Comparison of ENCODE assay signal across 8 mouse cellular contexts in genomic region chr5:129864467-129864866, GRCm38 (mm10). TPM values are rescaled to one million over a fixed set of nuclear protein-coding genes. Genes with fewer than 3 reads are reported as not detected.
A peak's percentile ranks its signal among the peaks of the same experiment; 100 is the strongest.
DNase-seq lines count a peak whose midpoint lies in the region; ATAC-seq lines count a peak whose summit lies in the region.

No protein-coding gene starts in this region.

- 14% methylated on average over 18 of the region's 18 CpGs for WGBS in forebrain, embryonic 12.5 days
- 8% methylated on average over 18 of the region's 18 CpGs for WGBS in midbrain, embryonic 14.5 days

- no peak overlapping the region for H3K27ac ChIP-seq in forebrain, embryonic 12.5 days
- H3K27ac ChIP-seq in midbrain, embryonic 14.5 days (replicated peaks; ENCODE audit: low read depth, low read length): no peak overlapping the region

- H3K27me3 ChIP-seq in forebrain, embryonic 12.5 days: no peaks in the 10 kb centered on the region
- no peaks in the 10 kb centered on the region for H3K27me3 ChIP-seq in midbrain, embryonic 14.5 days (ENCODE audit: control insufficient read depth, insufficient read depth, low read length)

- no peak overlapping the region for H3K4me3 ChIP-seq in forebrain, embryonic 12.5 days (replicated peaks)
- H3K4me3 ChIP-seq in midbrain, embryonic 14.5 days (replicated peaks; ENCODE audit: low read depth, low read length): no peak overlapping the region

- H3K36me3 ChIP-seq in forebrain, embryonic 12.5 days (replicated peaks): peaks cover 28% of the 10 kb centered on the region
- peaks cover 21% of the 10 kb centered on the region for H3K36me3 ChIP-seq in midbrain, embryonic 14.5 days (ENCODE audit: control insufficient read depth, insufficient read depth, low read length)

- peak; percentile 63 for DNase-seq in layer of hippocampus, adult 11-12 months (ENCODE audit: low spot score)
- DNase-seq in layer of hippocampus, adult 9-10 months (ENCODE audit: low spot score): no peak
- DNase-seq in adrenal gland, adult 18-20 months (ENCODE audit: low spot score in 2 of 2): peak; percentile 45 to 60
- DNase-seq in induced T-regulatory cell, adult 2 months (ENCODE audit: low read depth): peak; percentile 49
- DNase-seq in left cerebral cortex, postnatal 4 days: peak; percentile 56
- peak; percentile 35 for DNase-seq in midbrain, embryonic 14.5 days
- DNase-seq in thymus, postnatal 25 days: peak; percentile 37

- H3K9me3 ChIP-seq in forebrain, embryonic 12.5 days: no peaks in the 10 kb centered on the region
- no peaks in the 10 kb centered on the region for H3K9me3 ChIP-seq in midbrain, embryonic 14.5 days (ENCODE audit: control insufficient read depth, low read length)

- no peaks in the 10 kb centered on the region for H3K4me1 ChIP-seq in forebrain, embryonic 12.5 days
- H3K4me1 ChIP-seq in midbrain, embryonic 14.5 days (ENCODE audit: control insufficient read depth, insufficient read depth, low read length): no peaks in the 10 kb centered on the region

- intact Hi-C loops in left cerebral cortex, postnatal 4 days (cut with DNase I): no loop called here

- H3K9ac ChIP-seq in forebrain, embryonic 12.5 days: no peak overlapping the region
- H3K9ac ChIP-seq in midbrain, embryonic 14.5 days (replicated peaks; ENCODE audit: low read length): no peak overlapping the region

- no peak for ATAC-seq in forebrain, embryonic 12.5 days (ENCODE audit: low FRiP score)
- no peak for ATAC-seq in midbrain, embryonic 14.5 days (ENCODE audit: low FRiP score, low TSS enrichment)

- peak overlapping the region; percentile 0; the same call in 1 of the 2 replicates for H3K4me2 ChIP-seq in forebrain, embryonic 12.5 days
- H3K4me2 ChIP-seq in midbrain, embryonic 14.5 days (ENCODE audit: low read length): no peak overlapping the region

RNA-seq across cellular contexts. Expression of gene Sumf2, which starts 17.7 kb away (rescaled TPM):
- total RNA-seq in adrenal gland, adult 18-20 months (2021): 10 to 100 TPM; 25.9 to 39.1 TPM
- polyA plus RNA-seq in forebrain, embryonic 12.5 days (2016; fragmentation: Nextera tagmentation; extraction: Ambion mirVana): 47.0 and 49.2 TPM in 2 replicates
- 10 to 100 TPM; 19.7 to 20.9 TPM for total RNA-seq in left cerebral cortex, postnatal 4 days (2021)
- polyA plus RNA-seq in midbrain, embryonic 14.5 days (2014; fragmentation: Nextera tagmentation; extraction: Ambion mirVana): 21.7 and 30.6 TPM in 2 replicates

RNA-seq across cellular contexts. Expression of gene Chchd2, which starts 22.8 kb away (rescaled TPM):
- 1,000 to 10,000 TPM; 1,056 to 1,163 TPM for total RNA-seq in adrenal gland, adult 18-20 months (2021)
- 756 and 796 TPM in 2 replicates for polyA plus RNA-seq in forebrain, embryonic 12.5 days (2016; fragmentation: Nextera tagmentation; extraction: Ambion mirVana)
- 100 to 1,000 TPM; 310 to 317 TPM for total RNA-seq in left cerebral cortex, postnatal 4 days (2021)
- polyA plus RNA-seq in midbrain, embryonic 14.5 days (2014; fragmentation: Nextera tagmentation; extraction: Ambion mirVana): 748 and 816 TPM in 2 replicates

RNA-seq across cellular contexts. Expression of gene Zbed5, which starts 31.1 kb away (rescaled TPM):
- 1 to 10 TPM; 1.5 to 2.1 TPM for total RNA-seq in adrenal gland, adult 18-20 months (2021)
- polyA plus RNA-seq in forebrain, embryonic 12.5 days (2016; fragmentation: Nextera tagmentation; extraction: Ambion mirVana): 6.2 and 7.0 TPM in 2 replicates
- 10 to 100 TPM in 1 of 2 experiments, 1 to 10 TPM in 1; 9.5 to 10.8 TPM for total RNA-seq in left cerebral cortex, postnatal 4 days (2021)
- polyA plus RNA-seq in midbrain, embryonic 14.5 days (2014; fragmentation: Nextera tagmentation; extraction: Ambion mirVana): 20.0 and 20.1 TPM in 2 replicates

RNA-seq across cellular contexts. Expression of gene Phkg1, which starts 33.9 kb away (rescaled TPM):
- 1 to 10 TPM; 1.2 to 4.7 TPM for total RNA-seq in adrenal gland, adult 18-20 months (2021)
- 0.23 and 0.32 TPM in 2 replicates for polyA plus RNA-seq in forebrain, embryonic 12.5 days (2016; fragmentation: Nextera tagmentation; extraction: Ambion mirVana)
- total RNA-seq in left cerebral cortex, postnatal 4 days (2021): 1 to 10 TPM; 2.5 to 3.4 TPM
- 0.22 and 0.94 TPM in 2 replicates for polyA plus RNA-seq in midbrain, embryonic 14.5 days (2014; fragmentation: Nextera tagmentation; extraction: Ambion mirVana)

RNA-seq across cellular contexts. Expression of gene Nupr1l, which starts 43.9 kb away (rescaled TPM):
- total RNA-seq in adrenal gland, adult 18-20 months (2021): 1 to 10 TPM; 4.1 to 4.2 TPM
- 6.2 and 6.9 TPM in 2 replicates for polyA plus RNA-seq in forebrain, embryonic 12.5 days (2016; fragmentation: Nextera tagmentation; extraction: Ambion mirVana)
- total RNA-seq in left cerebral cortex, postnatal 4 days (2021): 1 to 10 TPM; 2.4 to 3.6 TPM
- 5.4 and 6.0 TPM in 2 replicates for polyA plus RNA-seq in midbrain, embryonic 14.5 days (2014; fragmentation: Nextera tagmentation; extraction: Ambion mirVana)
